Mouse (Mus musculus) monocyte, adult 2 months (primary cell): ENCODE measurements at regions not wholly inside any gene's neighbourhood (a gene's known extent, or its start where the extent isn't known, plus 50 kb on each side); places are given as distances from the start of the nearest gene placed in this dataset.

Experiments used
- DNase-seq, 2 experiments: peaks; one replicate each; pipeline ENCODE4 v3.0.0; 2022; ENCODE audit warnings: low spot score in 2 of 2, low read depth in 1 of 2

DNA sequence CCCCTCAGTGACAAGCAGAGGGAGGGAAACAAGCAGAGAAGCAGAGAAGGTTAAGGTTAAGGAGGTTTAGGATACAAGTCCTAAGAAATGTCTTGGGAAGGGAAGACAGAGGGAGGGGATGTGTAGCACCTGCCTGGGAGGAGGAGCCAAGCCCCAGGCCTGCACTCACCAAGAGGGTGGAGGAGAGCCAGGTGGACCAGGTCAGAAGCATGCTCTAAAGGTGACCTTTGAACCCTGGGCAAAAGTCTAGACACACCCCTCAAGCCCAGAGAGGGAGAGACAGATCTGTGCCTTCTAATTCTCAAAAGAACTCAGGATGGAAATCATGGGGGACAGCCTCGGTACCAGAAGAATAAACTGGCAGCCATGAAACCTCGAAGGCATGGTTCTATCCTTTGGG lies 54.4 kb upstream of the Calm2 start:
- DNase-seq: no peak

DNA sequence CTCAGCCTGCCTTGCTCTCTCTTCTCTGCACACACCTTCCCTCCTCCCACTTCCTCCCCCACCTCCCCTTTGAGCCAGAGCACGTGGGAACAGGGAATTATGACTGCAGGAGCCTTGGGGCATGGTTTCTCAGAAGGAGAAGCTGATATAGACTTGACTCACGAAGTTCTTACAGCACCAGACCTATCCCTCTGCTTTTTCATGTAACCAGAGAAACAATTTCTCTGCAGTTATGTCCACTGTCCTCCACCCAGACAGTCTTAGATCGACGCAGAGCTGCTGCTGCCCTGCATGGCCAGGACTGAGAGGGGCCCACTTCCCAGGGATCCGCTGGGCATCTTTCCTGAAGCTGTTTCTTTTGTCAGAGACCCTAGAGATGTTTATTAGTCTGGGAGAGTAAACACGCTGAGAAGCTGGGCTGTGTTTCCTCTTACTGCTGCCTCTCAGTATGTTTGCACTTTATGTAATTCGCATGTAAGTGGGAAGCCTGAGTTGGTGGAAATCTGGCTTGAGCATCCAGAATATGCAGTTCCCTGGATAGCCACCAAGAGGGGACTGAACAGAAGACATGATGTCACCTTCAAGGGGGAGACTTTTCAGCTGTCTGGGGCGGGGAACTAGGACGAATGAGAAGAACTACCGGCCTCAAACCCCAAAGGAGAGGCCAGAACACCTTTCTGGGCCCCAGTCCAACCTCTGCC lies 55.1 kb upstream of the Calm2 start:
- no peak for DNase-seq

DNA sequence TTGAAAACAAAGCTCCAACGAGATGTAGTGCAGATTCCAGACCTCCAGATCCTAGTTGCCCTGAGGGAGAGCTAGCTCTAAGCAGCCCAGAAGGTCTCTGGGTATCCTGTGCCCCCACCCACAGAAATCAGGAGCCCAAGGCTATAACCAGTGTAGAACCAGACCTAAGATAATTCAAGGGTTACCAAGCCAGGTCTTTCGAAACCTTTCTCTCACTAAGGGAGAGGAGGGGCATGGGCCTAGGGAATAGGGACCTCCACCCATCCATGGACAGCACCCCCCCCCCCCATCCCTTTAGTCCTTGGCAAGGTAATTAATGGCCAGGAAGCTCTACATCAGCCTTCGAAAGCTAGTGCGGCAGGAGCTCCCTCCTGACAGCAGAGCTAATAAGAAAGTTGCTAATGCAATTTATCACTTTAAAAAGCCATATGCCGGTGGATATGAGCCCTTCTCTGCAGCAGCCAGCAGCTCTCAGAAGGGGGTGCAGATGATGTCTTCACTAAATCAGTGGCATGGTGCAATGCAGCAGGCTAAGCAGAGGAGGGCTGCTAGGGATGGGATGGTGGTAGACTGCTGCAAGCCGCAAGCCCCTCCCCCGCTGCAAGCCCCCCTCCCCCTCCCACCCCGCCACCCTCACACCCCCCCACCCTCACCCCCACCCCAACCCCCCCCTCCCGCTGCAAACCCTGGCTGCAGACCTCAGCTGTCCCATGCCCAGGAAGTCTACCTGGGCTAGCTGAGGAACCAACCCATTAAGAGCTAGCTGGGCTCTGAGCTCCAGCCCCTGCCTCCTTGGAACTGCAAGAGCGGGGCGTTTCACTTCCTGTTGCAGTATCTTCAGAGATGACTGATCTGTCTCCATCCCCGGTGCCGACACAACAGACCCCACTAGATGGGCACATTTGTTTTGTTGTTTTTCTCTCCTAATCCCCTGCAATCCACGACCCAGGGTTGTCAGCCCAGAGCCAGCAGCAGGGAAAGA lies 55.9 kb upstream of the Calm2 start:
- DNase-seq: no peak

DNA sequence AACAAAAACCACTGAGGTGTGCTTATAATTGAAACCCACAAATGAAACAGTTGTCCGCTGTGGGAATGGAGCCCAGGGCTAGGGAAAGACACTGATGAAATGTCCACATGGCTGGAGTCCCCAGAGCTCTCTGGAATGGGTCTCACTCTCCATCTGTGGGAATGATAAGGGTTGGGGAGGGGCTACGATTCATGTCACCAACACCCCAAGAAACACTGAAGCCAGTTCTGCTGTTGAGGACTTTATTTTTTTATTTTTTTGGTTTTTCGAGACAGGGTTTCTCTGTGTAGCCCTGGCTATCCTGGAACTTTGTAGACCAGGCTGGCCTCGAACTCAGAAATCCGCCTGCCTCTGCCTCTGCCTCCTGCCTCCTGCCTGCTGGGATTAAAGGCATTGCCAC lies 56.8 kb upstream of the Calm2 start:
- no peak for DNase-seq

GRCm38 (mm10) chr17:87504960-87505681 lies 58.4 kb upstream of the Calm2 start:
- DNase-seq: no peak

GRCm38 (mm10) chr17:87507848-87508247 lies 61.1 kb upstream of the Calm2 start:
- DNase-seq: no peak

DNA sequence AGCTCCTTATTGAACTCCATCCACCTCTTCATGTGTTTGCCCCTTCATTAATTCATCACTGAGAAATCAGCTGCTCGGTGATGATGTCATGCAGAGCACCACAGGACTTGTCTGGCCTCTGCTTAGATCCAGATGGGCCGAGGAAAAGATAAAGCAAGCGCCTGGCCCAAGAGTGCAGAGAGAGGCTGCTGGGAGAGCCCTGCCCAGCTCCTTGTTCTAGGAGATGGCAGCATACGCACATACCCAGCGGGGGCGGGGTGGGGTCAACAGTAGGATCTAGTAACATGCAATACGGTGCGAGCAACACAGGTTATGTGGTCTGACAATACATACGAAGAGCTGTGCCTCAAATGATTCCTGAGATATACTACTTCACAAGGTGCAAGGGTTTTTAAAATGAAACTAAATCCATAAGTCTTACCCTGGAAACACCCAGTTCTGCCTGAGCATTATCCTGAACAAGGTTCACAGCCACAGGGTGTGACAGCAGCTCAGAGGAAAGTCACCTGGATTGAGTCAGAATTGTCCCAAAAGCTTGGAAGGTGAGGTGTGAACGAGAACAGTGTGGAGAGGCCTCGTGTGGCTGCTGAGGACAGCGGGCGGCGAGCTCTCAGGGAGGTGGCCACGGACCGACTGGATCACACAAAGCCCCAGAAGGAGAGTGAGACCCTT lies 62.0 kb upstream of the Calm2 start:
- DNase-seq: no peak

DNA sequence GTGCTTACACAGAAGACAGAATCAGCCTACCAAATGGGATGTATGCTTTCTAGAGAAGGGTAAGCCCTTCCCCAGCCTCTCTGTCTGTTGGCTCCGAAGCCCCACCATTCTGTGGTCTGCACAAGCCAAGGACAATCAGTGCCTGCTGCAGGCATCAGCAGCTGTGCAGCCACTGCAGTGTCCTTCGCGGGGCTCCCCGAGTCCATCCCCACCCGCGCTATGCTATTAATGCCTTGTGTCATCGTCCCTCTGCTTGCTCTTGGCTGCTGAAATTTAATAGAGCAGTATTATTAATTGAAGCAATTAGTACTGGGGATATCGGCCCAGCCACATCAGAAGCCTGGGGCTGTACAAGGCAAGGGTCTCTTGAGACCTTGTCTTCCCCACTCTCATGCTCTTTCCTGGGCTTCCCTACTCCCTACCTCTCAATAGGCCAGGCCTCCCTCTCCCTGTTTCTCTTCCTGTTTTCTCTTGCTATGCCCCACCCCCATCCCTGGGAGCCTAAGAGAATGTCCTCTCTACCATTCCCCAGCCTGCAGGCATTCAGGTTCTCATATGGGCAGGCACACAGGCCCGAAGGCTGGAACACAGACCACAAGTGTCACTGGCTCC lies 65.4 kb upstream of the Calm2 start:
- DNase-seq: no peak

DNA sequence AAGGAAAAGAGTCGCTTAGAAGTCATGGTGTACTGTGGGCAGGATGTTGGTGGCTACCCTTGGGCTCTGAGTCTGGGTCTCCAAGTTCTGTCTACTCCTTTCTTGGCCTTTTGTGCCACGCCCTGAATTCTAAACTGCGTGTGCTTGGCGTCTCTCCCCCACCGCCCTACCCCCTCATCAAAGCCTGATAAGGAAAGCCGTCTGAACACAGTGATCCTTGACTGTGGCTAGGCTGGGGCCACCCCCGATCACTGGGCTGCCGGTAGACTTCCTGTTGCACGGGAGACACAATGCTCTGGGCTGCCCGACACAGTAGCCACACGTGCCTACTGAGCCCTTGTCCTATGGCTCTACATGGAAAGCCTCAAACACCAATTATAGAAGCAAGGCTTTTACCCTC lies 67.1 kb upstream of the Calm2 start:
- DNase-seq: no peak

DNA sequence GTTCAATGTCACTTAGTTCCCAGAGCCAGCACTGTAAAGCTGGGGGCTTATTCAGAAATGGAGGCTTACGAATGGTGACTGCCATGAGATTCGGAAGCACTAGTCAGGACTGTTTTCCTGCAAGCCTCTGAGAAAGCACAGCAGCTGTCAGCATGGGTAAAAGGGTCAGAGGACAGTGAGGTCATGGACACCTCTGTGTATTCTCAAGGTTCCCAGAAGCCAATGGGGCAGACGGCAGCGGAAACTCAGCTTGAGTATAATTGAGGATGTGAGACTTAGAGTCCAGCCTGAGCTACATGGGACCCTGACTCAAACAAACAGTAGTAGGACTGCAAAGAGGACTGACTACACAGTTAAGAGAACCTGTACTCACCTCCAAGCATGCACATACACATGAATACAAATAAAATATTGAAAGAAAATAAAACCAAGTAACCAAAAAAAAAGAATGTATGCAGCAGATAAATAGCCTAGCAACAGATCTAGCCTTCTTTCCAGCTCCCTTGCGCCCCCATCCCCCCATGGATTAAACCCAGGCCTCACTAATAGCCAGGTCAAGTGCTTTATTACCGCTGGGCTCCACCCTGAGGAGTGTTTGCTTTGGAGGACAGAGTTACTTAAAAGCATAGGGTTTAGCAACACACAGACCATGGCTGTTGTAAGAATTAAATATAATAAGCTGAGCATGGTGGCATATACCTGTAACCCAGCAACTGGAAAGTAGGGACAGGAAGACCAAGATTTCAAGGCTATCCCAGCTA lies 67.8 kb upstream of the Calm2 start:
- no peak for DNase-seq

GRCm38 (mm10) chr17:87517258-87517657 lies 70.5 kb upstream of the Calm2 start:
- no peak for DNase-seq

DNA sequence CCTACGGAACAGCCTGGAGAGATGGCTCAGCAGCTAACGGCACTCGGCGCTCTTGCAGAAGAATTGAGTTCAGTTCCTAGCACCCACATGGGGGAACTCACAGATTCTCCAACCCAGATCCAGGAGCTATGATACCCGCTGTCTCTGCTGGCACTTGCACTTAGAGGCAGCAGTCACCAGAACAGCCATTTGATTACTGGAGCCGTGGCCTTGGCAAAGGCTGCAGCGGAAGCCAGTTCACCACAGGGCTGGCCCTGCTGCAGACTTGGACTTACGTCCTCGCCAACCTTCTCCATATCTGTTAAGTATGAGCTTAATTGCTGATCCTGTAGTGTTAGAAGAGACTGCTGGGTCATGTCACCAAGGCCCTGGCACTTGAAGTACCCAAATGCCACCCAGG lies 72.7 kb upstream of the Calm2 start:
- DNase-seq: no peak

DNA sequence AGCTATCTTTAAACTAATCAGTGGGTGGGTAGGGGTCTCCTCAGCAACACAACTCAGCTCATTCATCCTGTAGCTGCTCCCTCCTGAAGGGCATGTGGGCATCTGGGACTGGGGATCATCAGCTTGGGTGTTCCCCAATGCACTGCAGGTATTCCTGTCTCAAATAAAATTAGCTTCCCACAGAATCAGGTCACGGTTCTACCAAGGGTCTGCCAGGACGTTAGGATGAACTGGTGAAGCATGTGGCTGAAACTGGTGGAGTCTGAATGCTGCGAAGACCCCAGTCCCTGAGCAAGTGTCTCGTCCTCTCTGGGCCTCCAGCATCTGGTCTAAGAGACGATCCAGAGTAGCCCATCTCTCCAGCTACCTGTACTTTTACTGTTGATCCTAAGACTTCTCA lies 74.1 kb upstream of the Calm2 start:
- DNase-seq: no peak

GRCm38 (mm10) chr17:87521622-87522151 lies 75.0 kb upstream of the Calm2 start:
- no peak for DNase-seq

DNA sequence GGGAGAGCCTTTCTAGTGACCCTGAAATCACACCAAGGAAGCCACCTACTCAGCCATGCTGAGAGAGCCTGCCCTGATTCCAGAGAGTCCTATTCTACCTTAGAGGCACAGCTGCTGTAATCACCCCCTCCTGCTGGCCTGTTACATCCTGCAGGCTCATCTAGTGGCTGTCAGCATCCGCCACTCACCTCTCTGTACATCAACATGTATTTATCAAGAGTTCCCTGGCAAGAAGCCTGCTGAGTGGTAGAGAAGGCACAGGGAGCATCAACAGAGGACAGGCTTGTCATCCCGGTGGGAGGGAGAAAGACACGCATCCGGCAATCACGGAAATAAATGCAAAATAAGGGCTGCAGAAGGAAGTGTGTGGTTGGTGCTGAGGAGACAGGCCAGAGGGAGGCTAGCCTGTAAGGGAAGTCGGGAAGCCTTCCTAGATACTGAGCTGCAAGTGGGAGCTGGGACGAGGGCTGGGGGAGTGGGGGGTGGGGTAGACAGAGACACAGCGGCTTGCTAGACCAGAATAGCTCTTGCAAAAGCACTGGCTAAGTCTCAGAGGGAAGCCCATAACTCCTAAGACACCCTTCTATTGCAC lies 75.9 kb upstream of the Calm2 start:
- DNase-seq: no peak

- DNase-seq: no peak
Measured at GRCm38 (mm10) chr17:87523643-87524042, 76.9 kb upstream of the Calm2 start.

DNA sequence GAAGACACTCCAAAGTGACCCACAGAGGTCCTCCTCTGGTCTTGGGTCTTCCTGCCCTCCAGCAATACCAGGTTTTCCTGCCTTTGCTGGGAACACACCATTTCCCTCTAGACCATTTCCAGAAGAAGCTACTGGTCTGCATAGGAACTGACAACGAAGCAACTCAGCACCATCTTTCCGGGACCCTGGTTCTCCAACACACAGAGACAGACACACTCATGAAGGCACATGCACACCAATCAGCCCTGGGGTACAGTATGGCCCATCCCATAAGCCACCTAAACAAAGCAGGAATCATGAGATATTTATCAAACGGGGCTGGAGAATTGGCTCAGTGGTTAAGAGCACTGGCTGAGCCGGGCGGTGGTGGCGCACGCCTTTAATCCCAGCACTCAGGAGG lies 80.4 kb upstream of the Calm2 start:
- no peak for DNase-seq

GRCm38 (mm10) chr17:87530162-87530817 lies 83.6 kb upstream of the Calm2 start:
- DNase-seq: peak; percentile 28 to 49
